Mouse (Mus musculus) megakaryocyte, embryonic 14.5 days (primary cell): ENCODE measurements around the gene Nek3.

Experiments
- FLI1 ChIP-seq: IDR thresholded peaks from 2 replicates; pipeline ENCODE4 v1.6.1; 2012; ENCODE audit warnings: low read length, inconsistent platforms, mixed read lengths
- GATA1 ChIP-seq: IDR thresholded peaks from 3 replicates; pipeline ENCODE4 v1.6.1; 2012; ENCODE audit warnings: mixed read lengths, low read length, inconsistent platforms, borderline replicate concordance

GRCm38 (mm10) chr8:22209012-22209411 is 42.8 kb upstream of the Nek3 start:
- TF ChIP-seq FLI1, result no peak
- TF ChIP-seq GATA1, result no peak; the same call in 2 of the 3 replicates
